Mouse (Mus musculus) olfactory bulb, adult 2 months (tissue): ENCODE results near the gene Camk2g.

Experiments
- CTCF ChIP-seq: fragments of 200-500 bp; IDR thresholded peaks from 2 replicates; pipeline ENCODE4 v1.5.1; 2012; ENCODE audit warnings: low read depth, mild to moderate bottlenecking, low read length, moderate library complexity; ENCODE audit not compliant: insufficient read depth
- POLR2A ChIP-seq: fragments of 200-500 bp; IDR thresholded peaks from 2 replicates; pipeline ENCODE4 v1.6.1; 2012; ENCODE audit warnings: mild to moderate bottlenecking, low read depth, low read length, moderate library complexity; ENCODE audit not compliant: insufficient read depth

DNA sequence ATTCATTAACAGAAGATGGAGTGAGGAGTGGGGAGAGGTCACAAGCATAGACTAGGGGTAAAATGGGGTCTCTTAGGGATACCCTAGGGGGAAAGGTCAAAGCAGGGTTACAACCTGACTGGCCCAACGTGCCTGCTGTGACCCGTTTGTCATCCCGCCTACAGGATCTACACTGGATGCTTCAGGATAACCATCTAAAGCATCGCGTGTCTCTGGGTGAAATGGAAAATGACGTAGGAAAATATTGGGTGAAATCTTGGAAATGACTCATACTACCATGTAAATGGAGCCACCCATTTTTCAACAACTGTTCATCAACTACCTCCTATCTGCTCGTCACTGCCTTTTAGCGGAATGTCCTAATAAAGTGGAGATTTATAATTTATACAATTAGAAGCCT, 2.3 kb upstream of the Camk2g start:
- no peak for TF ChIP-seq CTCF
- TF ChIP-seq POLR2A: no peak
